26 mouse cellular contexts compared by ENCODE assay signal in genomic region chr2:59711992-59712391, GRCm38 (mm10).
A peak's percentile ranks its signal among the peaks of the same experiment; 100 is the strongest.
DNase-seq lines count a peak whose midpoint lies in the region; ATAC-seq lines count a peak whose summit lies in the region.
"Had no signal": no experiment of that assay in that cellular context is flagged by ENCODE, and none has a peak within 500 bp of the region (broad histone marks: within the 10 kb centered on the region; RNA-seq: fewer than 3 reads in every experiment).

No protein-coding gene starts in this region.

- ATAC-seq in hindbrain, embryonic 12.5 days (ENCODE audit: low FRiP score), result no peak
- ATAC-seq in hindbrain, embryonic 14.5 days (ENCODE audit: low FRiP score), result no peak
- ATAC-seq in lung, embryonic 15.5 days (ENCODE audit: borderline replicate concordance, extremely low read depth, low FRiP score, low TSS enrichment), result peak; percentile 24; the same call in 1 of the 2 replicates
- no peak for ATAC-seq in embryonic facial prominence, embryonic 12.5 days (ENCODE audit: insufficient number of reproducible peaks, insufficient read depth, low FRiP score, low TSS enrichment)
- ATAC-seq: Patski had no signal

- no peaks in the 10 kb centered on the region; the same call in 1 of the 2 replicates for H3K36me3 ChIP-seq in heart, embryonic 10.5 days
- no peaks in the 10 kb centered on the region for H3K36me3 ChIP-seq in hindbrain, embryonic 12.5 days
- H3K36me3 ChIP-seq in hindbrain, embryonic 14.5 days (replicated peaks; ENCODE audit: control insufficient read depth, insufficient read depth), result no peaks in the 10 kb centered on the region
- H3K36me3 ChIP-seq in lung, embryonic 15.5 days, result no peaks in the 10 kb centered on the region
- H3K36me3 ChIP-seq in embryonic facial prominence, embryonic 12.5 days, result no peaks in the 10 kb centered on the region
- H3K36me3 ChIP-seq: forebrain, embryonic 12.5 days; hindbrain, embryonic 10.5 days; midbrain, embryonic 12.5 days; neural tube, embryonic 13.5 days had no signal

- intact Hi-C loops in heart, postnatal 14 days (cut with DNase I), result no loop called here

- 0 out of 2 replicates have a peak overlapping the region, but pooled peaks have one; percentile 18 for H3K9ac ChIP-seq in hindbrain, embryonic 12.5 days
- no peak overlapping the region for H3K9ac ChIP-seq in hindbrain, embryonic 14.5 days
- no peak overlapping the region for H3K9ac ChIP-seq in lung, embryonic 15.5 days
- H3K9ac ChIP-seq in embryonic facial prominence, embryonic 12.5 days, result no peak overlapping the region
- H3K9ac ChIP-seq: forebrain, embryonic 12.5 days; forebrain, postnatal 0 days; kidney, embryonic 15.5 days; liver, embryonic 14.5 days; midbrain, embryonic 12.5 days; neural tube, embryonic 13.5 days had no signal

- H3K4me2 ChIP-seq in hindbrain, embryonic 12.5 days (replicated peaks), result no peak overlapping the region
- H3K4me2 ChIP-seq in hindbrain, embryonic 14.5 days (replicated peaks), result no peak overlapping the region
- no peak overlapping the region for H3K4me2 ChIP-seq in lung, embryonic 15.5 days
- H3K4me2 ChIP-seq in embryonic facial prominence, embryonic 12.5 days (replicated peaks), result no peak overlapping the region
- H3K4me2 ChIP-seq: forebrain, embryonic 12.5 days; kidney, embryonic 15.5 days; midbrain, embryonic 12.5 days; neural tube, embryonic 13.5 days had no signal

- 71% methylated on average over 8 of the region's 8 CpGs for WGBS in heart, embryonic 10.5 days
- WGBS in hindbrain, embryonic 12.5 days, result 81% methylated on average over 8 of the region's 8 CpGs
- WGBS in hindbrain, embryonic 14.5 days, result 86% methylated on average over 8 of the region's 8 CpGs
- 47% methylated on average over 8 of the region's 8 CpGs for WGBS in lung, embryonic 15.5 days
- 68% methylated on average over 8 of the region's 8 CpGs for WGBS in embryonic facial prominence, embryonic 12.5 days

- no peak overlapping the region for H3K4me3 ChIP-seq in heart, embryonic 10.5 days
- no peak overlapping the region for H3K4me3 ChIP-seq in hindbrain, embryonic 12.5 days
- H3K4me3 ChIP-seq in hindbrain, embryonic 14.5 days (replicated peaks; ENCODE audit: low read length), result no peak overlapping the region
- no peak overlapping the region for H3K4me3 ChIP-seq in lung, embryonic 15.5 days
- no peak overlapping the region for H3K4me3 ChIP-seq in embryonic facial prominence, embryonic 12.5 days
- H3K4me3 ChIP-seq: forebrain, embryonic 12.5 days; hindbrain, embryonic 10.5 days; kidney, embryonic 15.5 days; midbrain, embryonic 12.5 days; neural tube, embryonic 13.5 days had no signal

- peaks cover 46% of the 10 kb centered on the region for H3K4me1 ChIP-seq in heart, embryonic 10.5 days
- H3K4me1 ChIP-seq in hindbrain, embryonic 12.5 days, result 0 out of 2 replicates have a peak, but pooled peaks cover 2% of the 10 kb centered on the region
- H3K4me1 ChIP-seq in hindbrain, embryonic 14.5 days (replicated peaks; ENCODE audit: control insufficient read depth, insufficient read depth, low read length), result no peaks in the 10 kb centered on the region
- peaks cover 63% of the 10 kb centered on the region for H3K4me1 ChIP-seq in lung, embryonic 15.5 days
- H3K4me1 ChIP-seq in embryonic facial prominence, embryonic 12.5 days, result peaks cover 28% of the 10 kb centered on the region
- H3K4me1 ChIP-seq: forebrain, embryonic 12.5 days; midbrain, embryonic 12.5 days had no signal

- peak overlapping the region; percentile 49; the same call in 1 of the 2 replicates for H3K27ac ChIP-seq in heart, embryonic 10.5 days
- H3K27ac ChIP-seq in hindbrain, embryonic 12.5 days, result no peak overlapping the region
- H3K27ac ChIP-seq in hindbrain, embryonic 14.5 days, result no peak overlapping the region
- H3K27ac ChIP-seq in lung, embryonic 15.5 days, result peak overlapping the region; percentile 75
- peak overlapping the region; percentile 30; the same call in 1 of the 2 replicates for H3K27ac ChIP-seq in embryonic facial prominence, embryonic 12.5 days
- H3K27ac ChIP-seq: forebrain, embryonic 12.5 days; hindbrain, embryonic 10.5 days; kidney, embryonic 15.5 days; liver, embryonic 14.5 days; midbrain, embryonic 12.5 days; neural tube, embryonic 13.5 days had no signal

- no peaks in the 10 kb centered on the region for H3K9me3 ChIP-seq in heart, embryonic 10.5 days
- no peaks in the 10 kb centered on the region for H3K9me3 ChIP-seq in hindbrain, embryonic 12.5 days (replicated peaks)
- no peaks in the 10 kb centered on the region for H3K9me3 ChIP-seq in hindbrain, embryonic 14.5 days (ENCODE audit: control insufficient read depth, low read length)
- no peaks in the 10 kb centered on the region for H3K9me3 ChIP-seq in lung, embryonic 15.5 days
- no peaks in the 10 kb centered on the region for H3K9me3 ChIP-seq in embryonic facial prominence, embryonic 12.5 days
- H3K9me3 ChIP-seq: forebrain, embryonic 12.5 days; hindbrain, embryonic 10.5 days; kidney, embryonic 15.5 days; midbrain, embryonic 12.5 days; neural tube, embryonic 13.5 days had no signal

- H3K27me3 ChIP-seq in heart, embryonic 10.5 days (ENCODE audit: insufficient read depth, poor library complexity, severe bottlenecking), result no peaks in the 10 kb centered on the region
- H3K27me3 ChIP-seq in hindbrain, embryonic 12.5 days, result no peaks in the 10 kb centered on the region
- H3K27me3 ChIP-seq in hindbrain, embryonic 14.5 days (ENCODE audit: control insufficient read depth, insufficient read depth, low read length), result no peaks in the 10 kb centered on the region
- H3K27me3 ChIP-seq in lung, embryonic 15.5 days, result no peaks in the 10 kb centered on the region
- no peaks in the 10 kb centered on the region for H3K27me3 ChIP-seq in embryonic facial prominence, embryonic 12.5 days
- H3K27me3 ChIP-seq: forebrain, embryonic 12.5 days; kidney, embryonic 15.5 days; midbrain, embryonic 12.5 days; neural tube, embryonic 13.5 days; Patski had no signal

- no peak for DNase-seq in heart, embryonic 10.5 days (ENCODE audit: low spot score)
- no peak for DNase-seq in heart, postnatal 14 days
- DNase-seq in hindbrain, embryonic 14.5 days (ENCODE audit: low spot score), result no peak
- DNase-seq in lung, postnatal 4 days, result no peak
- no peak for DNase-seq in frontal cortex, postnatal 10 days (ENCODE audit: low spot score in 2 of 2)
- DNase-seq: adrenal gland, postnatal 10 days; cerebellum, adult 8-10 months; cerebellum, postnatal 25 days; forebrain, postnatal 0 days; gastrocnemius, postnatal 10 days; kidney, adult 18-20 months; kidney, postnatal 25 days; liver; lung, postnatal 10 days; right cerebral cortex, postnatal 4 days; thymus, postnatal 4 days had no signal

Comparison
In these comparisons a context has a peak if more than half of its experiments do, and no peak if none do; other contexts are left out.
1. H3K27ac ChIP-seq: peak in heart, embryonic 10.5 days (single experiment), lung, embryonic 15.5 days (single experiment) and embryonic facial prominence, embryonic 12.5 days (single experiment); none in hindbrain, embryonic 12.5 days (single experiment) and hindbrain, embryonic 14.5 days (single experiment).